Mouse (Mus musculus): Measurements from ENCODE around the gene Nrxn3. TPM values are rescaled to one million over a fixed set of nuclear protein-coding genes. Genes with fewer than 3 reads are reported as not detected.
A peak's percentile ranks its signal among the peaks of the same experiment; 100 is the strongest.

Nrxn3 gene
- polyA plus RNA-seq, 1 experiment: 0.09 TPM

DNA sequence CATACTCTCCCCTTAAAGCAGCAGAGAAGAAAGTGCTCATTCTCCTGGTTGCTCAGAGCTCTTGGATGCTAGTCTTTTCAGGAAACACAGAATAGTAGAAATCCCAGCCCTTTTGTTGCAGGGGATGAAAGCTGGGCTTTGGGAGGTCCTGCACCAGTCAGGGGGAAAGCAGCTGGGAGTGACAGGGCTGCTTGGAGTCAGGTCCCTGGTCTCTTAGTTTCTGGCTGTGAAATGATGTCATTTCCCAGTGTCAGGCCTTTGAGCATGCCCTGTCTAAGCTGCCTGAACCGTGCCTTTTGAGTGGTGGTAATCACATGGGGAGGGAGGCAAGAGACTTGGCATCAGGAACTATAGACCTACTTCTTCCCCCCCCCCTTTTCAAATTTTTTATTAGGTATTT, 12.4 kb downstream of the Nrxn3 start:
- H3K9me3 ChIP-seq: peaks cover 27% of the 10 kb centered on the region
- TF ChIP-seq FLI1 (IDR thresholded peaks at IDR 0.05; ENCODE audit: low read length) (no peak), GATA1 (IDR thresholded peaks at IDR 0.05; ENCODE audit: borderline replicate concordance, low read length) (no peak)
- no peaks in the 10 kb centered on the region for H3K36me3 ChIP-seq (replicated peaks; ENCODE audit: low read length)
- H3K4me3 ChIP-seq (replicated peaks): no peak overlapping the region
- no peaks in the 10 kb centered on the region for H3K4me1 ChIP-seq
- H3K27me3 ChIP-seq (replicated peaks): no peaks in the 10 kb centered on the region

DNA sequence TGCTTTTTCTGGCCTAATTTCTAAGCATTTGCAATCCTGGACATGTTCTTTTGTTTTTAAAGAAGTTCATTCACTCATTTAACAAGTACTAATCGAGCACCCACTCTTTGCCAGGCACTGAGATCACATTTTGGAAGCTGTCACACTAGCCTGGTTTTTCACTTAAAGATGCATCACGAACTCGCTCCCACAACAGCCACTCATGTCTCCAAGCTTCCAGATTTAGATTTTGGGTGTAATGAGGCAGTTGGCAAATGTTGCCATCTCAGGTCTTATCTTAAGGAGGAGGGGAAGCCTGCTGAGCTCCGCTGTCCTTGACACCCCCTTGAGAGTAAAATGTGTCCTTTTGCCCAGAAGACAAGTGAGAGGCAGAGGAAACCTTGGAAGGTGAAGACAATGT, 14.4 kb downstream of the Nrxn3 start:
- Histone ChIP-seq H3K4me1 (no peaks in the 10 kb centered on the region), H3K27me3 (replicated peaks) (no peaks in the 10 kb centered on the region)

DNA sequence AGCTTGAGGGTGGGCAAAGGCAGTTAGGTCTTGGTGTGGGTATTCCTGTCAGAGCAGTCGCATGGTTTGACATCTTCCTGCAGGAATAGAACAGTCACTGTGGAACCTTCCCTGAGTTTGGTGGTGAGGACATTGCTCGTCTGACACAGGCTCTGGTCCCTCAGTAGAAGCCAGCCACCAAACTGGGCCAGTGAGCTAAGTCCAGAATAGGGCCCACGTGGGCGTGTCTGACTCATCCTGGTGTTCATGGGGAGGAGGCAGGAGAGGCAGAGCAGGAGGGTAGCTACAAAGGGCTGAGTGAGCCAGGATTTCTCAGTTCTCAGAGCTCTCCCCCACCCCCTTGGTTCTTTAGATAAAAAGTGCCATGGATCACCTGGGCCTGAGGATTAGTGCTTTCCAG, 15.9 kb downstream of the Nrxn3 start:
- TF ChIP-seq GATA1 (IDR thresholded peaks at IDR 0.05; ENCODE audit: borderline replicate concordance, low read length) (no peak), FLI1 (IDR thresholded peaks at IDR 0.05; ENCODE audit: low read length) (no peak)
- Histone ChIP-seq H3K36me3 (replicated peaks; ENCODE audit: low read length) (no peaks in the 10 kb centered on the region), H3K4me3 (replicated peaks) (no peak overlapping the region), H3K4me1 (no peaks in the 10 kb centered on the region), H3K9me3 (peaks cover 21% of the 10 kb centered on the region; the same call in 1 of the 2 replicates), H3K27me3 (replicated peaks) (no peaks in the 10 kb centered on the region)

More for the DNA sequence above, 14.4 kb downstream of the Nrxn3 start:
- Histone ChIP-seq H3K9me3 (peaks cover 24% of the 10 kb centered on the region; the same call in 1 of the 2 replicates), H3K4me3 (replicated peaks) (no peak overlapping the region), H3K36me3 (replicated peaks; ENCODE audit: low read length) (no peaks in the 10 kb centered on the region)
- TF ChIP-seq GATA1 (IDR thresholded peaks at IDR 0.05; ENCODE audit: borderline replicate concordance, low read length): no peak
- no peak for TF ChIP-seq FLI1 (IDR thresholded peaks at IDR 0.05; ENCODE audit: low read length)

DNA sequence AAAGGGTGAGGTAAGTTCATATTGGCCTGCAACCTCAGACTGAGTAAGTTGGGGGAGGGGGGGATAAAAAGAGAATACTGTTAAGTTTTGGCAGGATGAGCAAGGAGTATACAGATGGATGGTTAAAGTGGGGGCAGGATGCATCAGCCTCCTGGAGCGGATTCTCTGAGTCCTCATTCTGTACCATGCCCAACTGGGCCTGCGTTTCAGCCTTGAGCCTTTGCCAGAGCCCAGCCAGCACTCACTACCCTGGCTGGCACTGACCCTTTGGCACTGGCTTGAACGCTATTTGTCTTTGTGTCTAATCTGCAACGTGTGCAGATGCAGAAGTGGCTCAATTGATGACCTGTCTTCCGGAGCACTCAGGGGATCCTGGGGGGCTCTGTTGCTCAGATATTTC, 24.1 kb downstream of the Nrxn3 start:
- no peak for TF ChIP-seq GATA1 (IDR thresholded peaks at IDR 0.05; ENCODE audit: borderline replicate concordance, low read length)
- TF ChIP-seq FLI1 (IDR thresholded peaks at IDR 0.05; ENCODE audit: low read length): no peak
- no peaks in the 10 kb centered on the region for H3K36me3 ChIP-seq (replicated peaks; ENCODE audit: low read length)
- H3K4me1 ChIP-seq: no peaks in the 10 kb centered on the region
- no peak overlapping the region for H3K4me3 ChIP-seq (replicated peaks)
- peaks cover 34% of the 10 kb centered on the region for H3K9me3 ChIP-seq
- no peaks in the 10 kb centered on the region for H3K27me3 ChIP-seq (replicated peaks)

DNA sequence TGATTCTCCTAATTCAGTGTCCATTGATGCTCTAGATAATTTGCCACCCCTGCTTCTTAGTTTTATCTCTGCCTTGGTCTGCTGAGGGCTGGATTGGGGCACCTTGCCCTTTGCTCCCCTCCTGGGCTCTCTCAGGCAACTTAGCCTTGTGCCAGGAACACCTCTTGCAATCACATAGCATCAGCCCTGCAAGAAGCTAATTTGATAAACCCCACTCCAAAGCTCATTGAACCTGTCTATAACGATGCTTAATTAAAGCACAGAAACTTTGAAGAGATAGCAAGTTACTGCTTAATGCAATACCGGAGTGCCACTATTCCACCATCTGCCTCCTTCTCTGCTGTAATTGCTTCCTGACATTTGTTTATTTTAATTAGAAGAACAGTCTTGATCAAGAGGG, 42.1 kb downstream of the Nrxn3 start:
- no peaks in the 10 kb centered on the region for H3K4me1 ChIP-seq
- H3K36me3 ChIP-seq (replicated peaks; ENCODE audit: low read length): no peaks in the 10 kb centered on the region
- no peak for TF ChIP-seq GATA1 (IDR thresholded peaks at IDR 0.05; ENCODE audit: borderline replicate concordance, low read length)
- no peak for TF ChIP-seq FLI1 (IDR thresholded peaks at IDR 0.05; ENCODE audit: low read length)
- no peaks in the 10 kb centered on the region for H3K27me3 ChIP-seq (replicated peaks)
- H3K9me3 ChIP-seq: peaks cover 6% of the 10 kb centered on the region; the same call in 1 of the 2 replicates
- H3K4me3 ChIP-seq (replicated peaks): no peak overlapping the region

DNA sequence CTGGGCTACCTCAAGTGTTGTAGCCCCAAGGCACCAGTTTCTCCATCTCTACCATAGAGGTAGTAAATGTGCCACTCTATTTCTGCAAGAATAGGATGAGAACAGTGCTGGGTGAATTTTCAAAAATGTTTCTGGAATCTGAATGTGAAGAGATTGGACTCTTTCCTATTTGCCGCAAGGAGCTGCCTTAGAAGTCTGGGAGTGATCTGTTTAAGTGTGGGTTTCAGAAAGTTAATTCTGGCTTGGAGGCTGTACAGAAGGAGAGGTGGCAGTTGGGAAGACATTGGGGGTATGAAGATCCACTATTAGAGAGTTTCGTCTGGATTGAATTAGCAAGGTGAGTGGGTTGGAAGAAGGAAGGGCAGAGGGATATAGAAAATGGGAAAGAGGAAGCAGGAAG, 52.0 kb downstream of the Nrxn3 start:
- H3K4me3 ChIP-seq (replicated peaks): no peak overlapping the region
- no peaks in the 10 kb centered on the region for H3K4me1 ChIP-seq
- no peaks in the 10 kb centered on the region for H3K27me3 ChIP-seq (replicated peaks)
- H3K9me3 ChIP-seq: peaks cover 17% of the 10 kb centered on the region
- no peak for TF ChIP-seq GATA1 (IDR thresholded peaks at IDR 0.05; ENCODE audit: borderline replicate concordance, low read length)
- no peak for TF ChIP-seq FLI1 (IDR thresholded peaks at IDR 0.05; ENCODE audit: low read length)
- H3K36me3 ChIP-seq (replicated peaks; ENCODE audit: low read length): no peaks in the 10 kb centered on the region

DNA sequence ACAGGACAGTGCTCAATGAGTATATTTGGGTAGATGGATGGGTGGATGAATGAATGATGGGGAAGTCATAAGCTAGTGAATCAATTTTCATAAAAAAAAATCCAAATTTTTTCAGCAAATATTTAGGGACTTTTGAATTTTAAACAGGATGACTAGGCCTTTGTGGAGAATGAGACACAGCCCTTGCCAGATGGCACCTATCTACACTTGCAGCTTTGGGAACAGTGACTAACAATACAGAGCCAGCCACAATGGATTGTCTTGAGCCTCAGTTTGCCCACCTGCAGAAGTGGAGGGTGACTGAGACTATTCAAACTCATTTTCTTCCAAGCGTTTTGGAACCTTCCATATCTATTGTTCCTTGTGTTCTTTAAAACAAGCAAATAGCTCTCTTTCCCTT, 55.4 kb downstream of the Nrxn3 start:
- Histone ChIP-seq H3K9me3 (peaks cover 12% of the 10 kb centered on the region; the same call in 1 of the 2 replicates), H3K27me3 (replicated peaks) (no peaks in the 10 kb centered on the region), H3K4me3 (replicated peaks) (no peak overlapping the region), H3K36me3 (replicated peaks; ENCODE audit: low read length) (no peaks in the 10 kb centered on the region), H3K4me1 (no peaks in the 10 kb centered on the region)
- TF ChIP-seq FLI1 (IDR thresholded peaks at IDR 0.05; ENCODE audit: low read length) (no peak), GATA1 (IDR thresholded peaks at IDR 0.05; ENCODE audit: borderline replicate concordance, low read length) (no peak)

DNA sequence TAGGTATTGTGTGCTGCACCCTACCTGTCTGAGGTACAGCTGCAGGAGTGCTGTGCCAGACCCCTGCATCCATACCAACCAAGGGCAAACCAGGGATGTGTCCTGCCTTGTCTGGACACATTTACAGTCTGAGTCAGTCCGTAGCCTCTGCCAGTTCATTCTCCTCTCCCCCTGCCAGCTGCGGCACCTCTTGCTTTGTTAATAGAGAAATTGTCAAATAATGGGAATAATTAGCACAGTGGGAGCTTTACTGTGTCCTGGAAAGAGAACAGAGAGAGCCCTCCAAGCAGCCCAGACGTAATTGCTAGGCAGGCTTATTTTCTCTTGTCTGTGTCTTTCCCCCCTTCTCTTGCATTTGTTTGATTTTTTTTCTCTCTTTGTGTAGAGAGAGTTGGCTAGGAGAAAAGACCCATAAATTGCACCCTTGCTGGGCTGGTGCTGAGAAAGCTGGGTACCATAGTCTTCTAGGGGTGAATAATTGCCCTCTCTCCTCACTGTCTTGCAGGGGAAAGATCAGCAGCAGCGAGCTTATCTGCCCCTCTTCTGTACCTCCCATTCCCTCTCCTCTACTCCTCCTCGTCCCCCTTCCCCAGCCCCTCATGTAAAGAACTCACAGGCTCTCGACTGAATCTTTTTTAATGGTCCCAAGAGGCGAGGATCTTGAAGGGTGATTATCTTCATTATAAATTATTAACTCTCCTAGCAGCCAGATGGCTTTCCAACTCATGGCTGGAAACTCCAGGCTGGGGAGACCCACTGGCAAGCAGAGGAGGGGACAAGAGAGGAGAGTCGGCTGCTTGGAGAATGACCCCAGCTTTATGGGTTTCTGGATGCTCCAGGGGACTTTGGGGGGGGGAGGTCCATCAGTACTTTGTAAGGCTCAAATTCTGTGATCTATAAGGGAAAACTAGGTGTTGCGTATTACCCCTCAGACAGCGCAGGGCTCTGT, 61.8 kb downstream of the Nrxn3 start:
- Histone ChIP-seq H3K9me3 (peaks cover 6% of the 10 kb centered on the region; the same call in 1 of the 2 replicates), H3K4me1 (no peaks in the 10 kb centered on the region), H3K36me3 (replicated peaks; ENCODE audit: low read length) (no peaks in the 10 kb centered on the region), H3K4me3 (replicated peaks) (peak overlapping the region; percentile 50), H3K27me3 (replicated peaks) (no peaks in the 10 kb centered on the region)
- TF ChIP-seq FLI1 (IDR thresholded peaks at IDR 0.05; ENCODE audit: low read length) (no peak), GATA1 (IDR thresholded peaks at IDR 0.05; ENCODE audit: borderline replicate concordance, low read length) (no peak)

DNA sequence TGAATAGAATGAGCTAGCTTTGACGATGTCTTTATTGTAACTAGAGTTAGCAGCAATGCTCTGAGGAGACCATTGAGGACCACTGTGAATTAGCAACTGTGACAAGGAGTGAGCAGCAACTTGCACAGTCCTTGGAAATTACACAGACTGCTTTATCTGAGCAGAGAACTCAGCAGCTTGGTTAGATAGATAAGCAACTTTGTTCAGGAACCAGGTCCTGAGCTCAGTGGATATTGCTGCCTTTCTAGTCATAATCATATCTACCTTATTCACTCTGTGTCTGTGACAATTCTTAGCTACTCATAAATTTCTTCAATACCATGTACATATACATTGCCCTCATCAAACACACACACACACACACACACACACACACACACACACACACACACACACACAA, 70.6 kb downstream of the Nrxn3 start:
- Histone ChIP-seq H3K4me3 (replicated peaks) (no peak overlapping the region), H3K36me3 (replicated peaks; ENCODE audit: low read length) (no peaks in the 10 kb centered on the region), H3K27me3 (replicated peaks) (no peaks in the 10 kb centered on the region), H3K4me1 (no peaks in the 10 kb centered on the region), H3K9me3 (peaks cover 27% of the 10 kb centered on the region)
- TF ChIP-seq GATA1 (IDR thresholded peaks at IDR 0.05; ENCODE audit: borderline replicate concordance, low read length) (no peak), FLI1 (IDR thresholded peaks at IDR 0.05; ENCODE audit: low read length) (no peak)

DNA sequence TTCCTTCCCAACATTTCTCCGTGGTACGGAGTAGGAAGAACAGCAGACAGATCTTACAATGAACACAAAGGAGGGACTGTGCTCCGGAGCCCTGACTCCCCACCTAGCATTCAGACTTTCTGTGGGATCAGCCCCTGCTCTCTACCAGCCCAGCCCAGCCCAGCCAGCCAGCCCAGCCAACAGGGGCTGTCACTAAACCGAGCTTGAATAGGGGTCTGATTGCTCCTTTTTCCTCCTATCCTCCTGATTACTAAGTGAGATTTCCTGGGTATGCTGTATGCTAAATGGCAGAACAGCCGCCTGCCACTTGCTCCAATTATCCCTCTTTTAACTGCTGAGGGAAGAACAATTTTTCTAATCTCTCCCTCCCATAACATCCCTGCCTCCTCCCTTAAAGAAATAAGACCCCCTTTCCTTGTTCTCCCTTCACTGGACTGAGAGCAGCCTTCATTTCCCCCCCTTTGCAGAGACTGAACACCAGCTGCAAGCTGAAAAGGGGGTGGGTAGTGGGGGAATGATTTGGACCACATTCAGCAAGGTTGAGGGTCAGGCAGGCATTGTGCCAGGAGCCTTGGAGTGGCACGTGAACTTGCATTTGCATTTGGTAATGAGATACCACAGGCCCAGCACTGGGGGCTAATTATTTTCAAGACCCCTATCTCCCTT, 78.4 kb downstream of the Nrxn3 start:
- Histone ChIP-seq H3K9me3 (peaks cover 5% of the 10 kb centered on the region), H3K27me3 (replicated peaks) (no peaks in the 10 kb centered on the region), H3K4me3 (replicated peaks) (no peak overlapping the region), H3K4me1 (no peaks in the 10 kb centered on the region), H3K36me3 (replicated peaks; ENCODE audit: low read length) (no peaks in the 10 kb centered on the region)
- TF ChIP-seq FLI1 (IDR thresholded peaks at IDR 0.05; ENCODE audit: low read length): no peak
- TF ChIP-seq GATA1 (IDR thresholded peaks at IDR 0.05; ENCODE audit: borderline replicate concordance, low read length): no peak
